Mouse (Mus musculus): ENCODE measurements around the gene Pim1.
A peak's percentile ranks its signal among the peaks of the same experiment; 100 is the strongest.
"Not testable (repeated sequence)": the region's sequence is repeated elsewhere in the genome, so short reads cannot be mapped to it uniquely, and the experiment has no call there.

Pim1 gene

DNA sequence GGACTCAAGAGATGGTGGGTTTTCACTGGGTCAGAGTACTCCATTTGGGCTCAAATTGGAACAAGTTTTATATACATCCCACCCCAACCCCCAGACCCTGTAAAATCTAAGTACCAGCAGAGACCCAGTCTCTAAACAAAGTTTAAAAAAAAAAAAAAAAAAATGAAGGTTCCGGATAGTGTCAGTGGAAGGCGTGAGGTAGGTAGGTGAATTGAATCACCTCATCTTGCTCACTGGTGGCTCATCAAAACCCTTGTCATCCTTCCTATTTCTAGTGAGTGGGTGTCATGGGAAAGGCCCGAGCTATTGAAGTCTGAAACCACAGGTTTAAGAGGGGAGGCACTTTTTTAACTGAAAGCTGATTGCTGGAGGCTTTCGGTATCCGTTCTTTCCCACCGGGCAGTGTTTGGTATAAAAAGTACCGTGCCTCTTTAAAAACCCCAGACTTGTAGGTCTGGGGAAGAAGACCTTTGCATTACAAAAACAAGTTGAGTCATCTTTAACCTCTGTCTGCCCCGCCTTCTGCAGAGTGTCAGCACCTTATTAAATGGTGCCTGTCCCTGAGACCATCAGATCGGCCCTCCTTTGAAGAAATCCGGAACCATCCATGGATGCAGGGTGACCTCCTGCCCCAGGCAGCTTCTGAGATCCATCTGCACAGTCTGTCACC, 3.6 kb downstream of the Pim1 start:
- DNase-seq (ENCODE audit: low spot score): no peak

DNA sequence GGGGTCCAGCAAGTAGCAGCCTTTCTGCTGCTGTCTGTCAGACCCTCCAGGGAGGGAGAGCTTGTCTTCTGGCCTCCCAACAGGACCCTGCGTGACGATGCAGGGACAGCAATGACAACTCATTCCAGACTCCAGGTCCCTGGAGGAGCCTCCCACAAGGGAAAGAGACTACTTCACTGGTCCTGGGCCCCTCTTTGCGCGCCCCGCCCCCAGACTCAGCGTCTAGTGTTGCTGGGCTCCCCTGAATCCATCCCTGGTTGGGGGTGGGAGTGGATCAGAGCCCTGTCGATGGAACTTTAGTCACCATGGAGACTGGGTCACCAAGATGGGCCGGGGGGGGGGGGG, 4.2 kb downstream of the Pim1 start:
- DNase-seq (ENCODE audit: low spot score): no peak

DNA sequence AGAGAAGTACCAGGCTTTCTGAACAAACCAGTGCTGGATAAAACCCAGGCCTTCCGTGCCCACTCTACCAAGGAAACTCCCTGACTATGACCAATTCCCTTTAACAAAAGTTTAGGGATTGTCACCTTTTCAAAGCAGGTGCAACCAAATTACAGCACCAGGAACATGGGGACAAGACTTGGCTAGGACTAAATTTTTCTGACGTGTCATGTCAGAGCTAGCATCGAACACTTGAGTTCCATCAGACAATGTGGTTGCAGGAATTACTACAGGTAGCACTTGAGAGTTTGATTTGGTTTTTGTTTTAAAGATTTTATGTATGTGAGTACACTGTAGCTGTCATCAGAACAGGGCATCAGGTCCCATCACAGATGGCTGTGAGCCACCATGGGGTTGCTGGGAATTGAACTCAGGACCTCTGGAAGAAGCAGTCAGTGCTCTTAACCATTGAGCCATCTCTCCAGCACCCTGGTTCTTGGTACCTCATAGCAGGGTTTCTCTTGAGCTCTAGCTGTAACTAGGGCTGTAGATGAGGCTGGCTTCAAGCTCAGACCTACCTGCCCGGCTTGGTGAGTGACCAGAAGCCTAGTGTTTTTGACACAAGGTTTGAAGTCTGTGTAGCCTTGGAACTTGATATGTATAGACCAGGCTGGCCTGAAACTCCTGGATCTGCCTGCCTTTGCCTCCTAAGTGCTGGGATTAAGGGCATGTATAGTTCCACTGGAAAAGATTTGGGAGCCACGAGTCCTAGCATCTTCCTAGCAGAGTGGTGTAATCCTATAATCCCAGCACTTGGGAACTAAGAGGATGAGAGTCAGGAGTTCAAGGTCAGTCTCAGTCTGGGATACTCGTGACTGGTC, 5.9 kb downstream of the Pim1 start:
- DNase-seq (ENCODE audit: low spot score): no peak

DNA sequence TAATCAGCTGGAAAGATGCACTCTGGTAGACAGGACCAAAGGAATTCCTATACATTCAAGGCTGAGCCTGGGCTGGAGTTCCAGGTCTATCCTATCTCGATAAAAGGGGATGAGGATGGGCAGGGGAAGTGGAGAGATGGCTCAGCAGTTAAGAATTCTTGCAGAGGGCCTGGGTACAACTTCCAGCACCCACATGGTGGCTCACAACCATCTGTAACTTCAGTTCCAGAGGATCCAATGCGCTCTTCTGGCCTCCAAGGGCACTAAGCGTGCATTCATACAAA, 6.5 kb downstream of the Pim1 start:
- no peak for DNase-seq (ENCODE audit: low spot score)

DNA sequence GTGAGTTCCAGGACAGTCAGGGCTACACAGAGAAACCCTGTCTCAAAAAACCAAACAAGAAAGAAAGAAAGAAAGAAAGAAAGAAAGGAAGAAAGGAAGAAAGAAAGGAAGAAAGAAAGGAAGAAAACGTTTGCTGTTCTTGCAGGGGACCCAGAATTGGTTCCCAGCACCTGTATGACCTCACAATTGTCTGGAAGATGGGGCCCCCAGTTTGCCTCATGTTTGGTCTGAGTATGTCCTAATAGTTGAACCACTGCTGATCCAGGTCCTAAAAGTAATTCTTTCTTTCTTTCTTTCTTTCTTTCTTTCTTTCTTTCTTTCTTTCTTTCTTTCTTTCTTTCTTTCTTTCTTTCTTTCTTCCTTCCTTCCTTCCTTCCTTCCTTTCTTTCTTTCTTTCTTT, 6.9 kb downstream of the Pim1 start:
- not testable (repeated sequence) for DNase-seq (ENCODE audit: low spot score)

DNA sequence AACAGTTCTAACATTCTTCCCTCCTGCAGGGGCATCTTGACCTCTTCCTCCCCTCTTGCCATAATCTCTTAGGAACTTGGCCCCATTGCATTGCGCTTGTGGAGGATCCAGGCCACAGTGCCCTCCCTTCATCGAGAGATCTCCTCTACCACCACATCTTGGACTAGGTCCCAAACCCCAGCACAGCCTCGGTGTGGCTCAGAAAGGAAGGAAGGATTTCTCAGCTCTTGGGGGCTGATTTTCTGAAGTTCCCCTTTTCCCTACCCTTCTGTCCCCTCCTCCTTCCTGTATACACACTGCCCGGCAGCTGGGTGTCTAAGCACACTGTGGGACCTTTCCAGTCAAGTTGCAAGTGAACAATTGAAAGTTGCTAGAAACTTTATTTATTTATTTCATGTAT, 7.5 kb downstream of the Pim1 start:
- no peak for DNase-seq (ENCODE audit: low spot score)

DNA sequence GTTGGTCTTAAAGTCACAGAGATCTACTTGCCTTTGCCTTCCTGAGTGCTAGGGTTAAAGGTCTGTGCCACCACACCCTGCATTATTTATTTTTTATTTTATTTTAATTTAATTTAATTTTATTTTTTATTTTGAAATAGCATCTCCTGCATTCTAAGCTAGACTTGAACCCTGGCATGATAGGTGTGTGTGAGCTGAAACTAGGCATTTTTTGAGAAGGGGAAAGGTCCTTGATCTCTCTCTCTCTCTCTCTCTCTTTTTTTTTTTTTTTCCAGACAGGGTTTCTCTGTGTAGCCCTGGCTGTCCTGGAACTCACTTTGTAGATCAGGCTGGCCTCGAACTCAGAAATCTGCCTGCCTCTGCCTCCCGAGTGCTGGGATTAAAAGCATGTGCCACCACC, 8.4 kb downstream of the Pim1 start:
- DNase-seq (ENCODE audit: low spot score): not testable (repeated sequence)

DNA sequence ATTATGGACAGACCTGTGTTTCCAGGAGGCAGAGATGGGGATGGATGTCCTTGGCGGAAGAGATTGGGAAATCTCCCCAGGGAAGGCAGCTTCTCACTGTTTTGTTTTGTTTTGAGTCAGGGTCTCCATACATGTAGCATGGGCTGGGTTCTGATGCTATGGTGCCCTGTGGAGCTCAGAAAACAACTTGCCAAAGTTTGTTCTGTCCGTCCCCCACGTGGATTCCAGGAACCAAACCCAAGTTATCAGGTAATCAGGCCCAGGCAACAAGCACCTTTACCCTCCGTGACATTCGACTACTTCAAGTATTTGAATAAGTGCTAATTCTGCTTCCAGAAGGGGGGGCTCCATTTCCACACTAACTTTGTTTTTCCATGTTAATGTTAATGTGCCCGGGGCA, 9.0 kb downstream of the Pim1 start:
- DNase-seq (ENCODE audit: low spot score): no peak

DNA sequence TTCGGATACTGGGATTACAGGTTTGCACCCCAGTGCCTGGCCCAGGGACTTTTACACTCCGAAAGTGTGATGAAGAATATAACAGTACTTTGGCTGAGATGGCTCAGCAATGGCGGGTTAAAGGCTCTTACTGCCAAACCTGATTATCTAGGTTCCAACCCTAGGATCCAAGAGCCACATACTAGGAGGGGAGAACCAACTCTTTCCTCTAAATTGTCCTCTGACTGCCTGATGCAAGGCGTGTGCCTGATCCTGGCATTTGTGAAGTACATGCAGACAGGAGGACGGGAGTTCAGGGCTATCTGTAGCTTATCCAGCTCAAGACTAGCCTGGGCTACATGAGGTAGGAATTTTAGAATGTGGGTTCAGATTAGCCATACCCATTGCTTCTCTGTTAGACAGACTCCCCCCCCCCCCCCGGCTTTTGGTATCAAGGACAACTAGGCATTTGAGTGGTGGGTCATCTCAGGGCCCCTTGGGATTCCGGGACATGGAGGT, 9.7 kb downstream of the Pim1 start:
- no peak for DNase-seq (ENCODE audit: low spot score)

DNA sequence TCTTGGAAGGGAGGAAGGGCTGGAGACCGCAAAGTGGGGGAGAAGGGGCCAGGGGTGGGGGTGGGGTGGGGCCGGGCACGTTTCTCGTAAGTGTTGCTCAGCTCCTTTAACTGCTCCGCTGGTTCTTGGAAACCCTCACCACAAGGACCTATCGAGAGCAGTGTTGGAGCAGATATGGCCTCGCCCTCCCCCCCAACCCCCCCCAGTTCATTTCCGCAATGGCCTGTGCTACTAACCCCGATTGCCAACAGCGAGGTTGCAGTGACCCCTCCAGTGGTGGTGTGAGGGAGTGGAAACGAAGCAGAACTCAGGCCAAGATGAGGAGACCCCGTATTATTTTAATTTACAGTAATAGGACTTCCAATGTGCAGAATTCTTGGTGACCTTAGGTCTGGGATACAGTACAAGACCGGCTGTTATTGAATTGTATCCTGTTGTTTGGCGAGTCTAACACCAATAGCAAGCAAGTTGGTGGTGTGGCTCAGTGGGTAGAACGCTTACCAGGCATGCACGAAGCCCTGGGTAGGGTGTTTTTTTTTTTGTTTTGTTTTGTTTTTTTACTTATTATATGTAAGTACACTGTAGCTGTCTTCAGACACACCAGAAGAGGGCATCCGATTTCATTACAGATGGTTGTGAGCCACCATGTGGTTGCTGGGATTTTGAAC, 10.4 kb downstream of the Pim1 start:
- no peak for DNase-seq (ENCODE audit: low spot score)

DNA sequence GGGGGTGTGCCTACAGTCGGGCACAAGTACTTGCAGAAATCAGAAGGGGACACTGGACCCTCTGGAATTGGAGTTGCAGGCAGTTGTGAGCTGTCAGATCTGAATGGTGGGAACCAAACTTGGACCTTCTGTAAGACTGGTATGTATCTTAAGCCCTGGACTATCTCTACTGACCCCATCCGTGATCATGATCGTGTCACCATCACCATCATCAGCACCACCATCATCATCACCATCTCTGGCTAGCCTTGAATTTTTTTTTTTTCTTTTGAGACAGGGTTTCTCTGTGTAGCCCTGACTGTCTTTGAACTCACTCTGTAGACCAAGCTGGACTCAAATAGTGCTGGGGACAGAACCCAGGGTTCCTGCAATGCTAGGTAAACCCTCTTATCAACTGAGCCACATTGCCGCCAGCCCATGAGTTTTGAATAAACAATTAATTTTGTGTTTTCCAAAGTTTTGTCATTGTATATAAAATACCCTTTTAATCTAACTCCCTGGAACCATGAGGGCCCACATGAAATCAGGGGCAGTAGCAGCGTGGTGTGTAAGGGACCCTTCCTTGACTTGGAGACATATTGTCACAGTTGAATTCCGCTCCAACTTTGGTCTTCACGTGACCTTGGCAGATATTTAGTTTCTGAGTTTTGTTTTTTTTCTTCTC, 11.6 kb downstream of the Pim1 start:
- no peak for DNase-seq (ENCODE audit: low spot score)

DNA sequence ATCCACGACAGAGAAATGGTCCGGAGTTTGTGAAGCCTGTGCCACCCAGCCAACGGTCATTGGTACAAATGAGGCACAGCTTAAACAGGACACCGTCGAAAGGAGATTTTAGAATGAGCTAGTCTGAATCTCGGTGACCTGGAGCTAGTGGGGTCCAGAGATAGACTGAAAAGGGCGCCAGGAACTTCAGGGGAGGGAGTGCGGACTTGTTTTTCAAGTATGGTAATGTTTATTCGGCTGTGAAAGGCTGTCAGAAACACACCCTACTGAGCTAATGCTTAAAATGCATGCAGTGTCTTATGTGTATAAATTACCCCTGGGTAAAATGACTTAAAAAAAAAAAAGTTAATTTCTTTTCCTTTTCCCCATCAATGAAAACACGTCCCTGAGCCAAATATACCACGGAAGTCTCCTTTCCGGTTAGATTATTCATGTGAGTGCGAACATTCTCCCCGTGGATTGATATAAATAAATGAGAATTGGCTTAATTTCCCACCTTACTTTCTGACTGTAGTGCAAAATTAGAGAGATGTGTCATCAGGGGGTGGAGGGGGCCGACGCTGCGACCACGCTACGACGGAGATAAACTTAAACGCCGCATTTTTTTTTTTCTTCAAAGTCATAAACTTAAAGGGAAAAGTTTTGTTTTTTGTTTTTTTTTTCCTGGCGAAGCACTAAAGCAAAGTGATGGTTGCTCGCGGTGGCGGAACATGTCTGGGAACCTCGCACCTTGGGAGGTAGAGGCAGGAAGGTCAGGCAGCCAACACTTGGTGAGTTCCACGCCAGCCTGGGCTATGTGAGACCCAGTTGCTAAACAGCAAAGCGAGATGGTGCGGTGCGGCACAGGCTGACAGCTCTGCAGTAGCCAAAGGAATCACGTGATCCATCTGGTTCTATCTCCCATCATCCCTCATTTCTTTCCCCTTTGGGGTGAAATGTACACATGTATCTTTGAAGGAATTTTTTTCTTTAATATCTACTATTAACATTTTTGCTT, 12.4 kb downstream of the Pim1 start:
- no peak for DNase-seq (ENCODE audit: low spot score)

DNA sequence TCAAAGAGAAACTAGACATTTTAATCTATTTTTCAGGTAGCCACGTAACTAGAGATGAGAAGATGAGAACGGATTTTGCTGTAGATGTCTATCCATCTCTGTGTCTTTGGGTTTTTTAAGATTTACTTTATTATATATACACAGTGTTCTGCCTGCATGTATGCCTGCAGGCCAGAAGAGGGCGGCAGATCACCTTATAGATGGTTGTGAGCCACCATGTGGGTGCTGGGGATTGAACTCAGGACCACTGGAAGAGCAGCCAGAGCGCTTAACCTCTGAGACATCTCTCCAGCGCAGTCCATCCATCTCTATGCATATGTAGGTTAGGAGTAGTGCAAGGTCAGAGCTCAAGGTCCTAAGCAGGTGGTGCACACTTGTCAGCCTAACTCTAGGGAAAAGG, 13.1 kb downstream of the Pim1 start:
- DNase-seq (ENCODE audit: low spot score): no peak

DNA sequence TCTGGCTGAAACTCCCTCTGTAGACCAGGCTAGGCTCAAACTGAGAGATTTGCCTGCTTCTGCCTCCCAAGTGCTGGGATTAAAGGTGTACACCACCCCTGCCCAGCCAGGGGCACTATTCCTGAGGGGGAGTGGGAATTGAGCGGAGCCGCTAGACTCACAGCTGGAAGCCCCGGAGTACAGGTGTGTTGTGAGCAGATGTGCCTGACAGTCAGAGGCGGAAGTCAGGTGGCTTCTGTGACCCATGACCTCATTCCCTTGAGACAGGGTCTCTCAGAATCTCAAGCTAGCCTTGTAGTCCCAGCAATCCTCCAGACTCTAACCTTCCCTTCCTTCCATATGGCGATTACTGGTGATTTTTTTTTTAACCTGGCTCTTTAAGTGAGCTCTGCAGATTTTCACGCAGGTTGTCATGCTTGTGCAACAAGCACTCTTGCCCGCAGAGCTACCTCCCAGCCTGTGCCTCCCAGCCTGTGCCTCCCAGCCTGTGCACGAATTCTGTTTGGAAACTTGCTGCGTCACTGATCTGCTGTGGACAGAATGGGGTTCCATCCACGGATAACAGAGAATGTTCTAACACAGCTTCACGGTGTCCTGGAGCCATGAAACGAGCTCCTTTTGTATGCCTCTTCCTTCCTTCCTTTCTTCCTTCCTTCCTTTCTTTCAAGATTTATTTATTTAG, 18.5 kb downstream of the Pim1 start:
- no peak for DNase-seq (ENCODE audit: low spot score)

DNA sequence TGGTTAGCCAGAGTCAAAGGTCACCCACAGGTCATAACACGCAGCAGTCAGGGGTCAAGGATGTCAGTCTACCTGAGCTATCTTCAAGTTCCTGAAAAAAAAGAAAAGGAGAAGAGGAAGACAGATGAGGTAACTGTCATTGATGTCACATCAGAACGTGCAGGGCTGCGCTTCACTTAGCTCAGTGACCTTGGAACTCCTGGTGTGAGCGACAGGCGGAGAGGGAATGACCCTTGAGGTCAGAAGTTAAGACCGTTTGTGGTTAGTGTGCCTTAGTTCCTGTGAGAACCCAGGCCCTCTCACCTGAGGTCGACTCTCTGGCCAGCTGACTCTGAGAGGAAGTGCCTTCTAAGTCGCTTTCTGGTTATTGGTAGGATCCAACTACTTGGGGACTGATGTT, 20.1 kb downstream of the Pim1 start:
- DNase-seq (ENCODE audit: low spot score): no peak

DNA sequence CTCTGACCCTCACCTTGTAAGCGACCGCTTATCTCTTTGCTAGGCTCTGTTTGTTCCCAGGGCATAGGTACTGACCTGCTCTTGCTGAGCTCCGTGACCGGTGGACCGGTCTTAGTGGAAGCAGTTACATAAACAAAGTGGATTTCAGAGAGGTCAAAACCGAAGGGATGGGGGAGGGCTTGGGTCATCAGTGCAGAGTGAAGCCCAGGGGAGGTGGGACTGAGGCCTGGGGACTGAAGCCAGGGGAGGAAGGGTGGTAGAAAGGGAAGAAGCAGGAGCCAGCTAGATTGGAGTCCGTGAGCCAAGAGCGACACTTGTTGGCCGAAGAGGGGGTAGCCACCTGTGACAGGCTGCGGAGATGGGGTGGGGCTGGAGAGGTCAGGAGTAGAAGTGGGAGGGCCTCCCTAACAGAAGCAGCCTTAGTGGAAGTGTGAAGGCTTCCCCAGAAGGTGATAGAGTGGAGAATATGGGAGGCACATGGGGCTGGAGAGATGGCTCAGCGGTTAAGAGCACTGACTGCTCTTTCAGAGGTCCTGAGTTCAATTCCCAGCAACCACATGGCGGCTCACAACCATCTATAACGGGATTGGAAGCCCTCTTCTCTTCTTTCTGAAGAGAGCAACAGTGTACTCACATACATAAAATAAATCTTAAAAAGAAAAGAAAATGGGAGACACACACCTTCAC, 22.6 kb downstream of the Pim1 start:
- DNase-seq (ENCODE audit: low spot score): peak; percentile 70

DNA sequence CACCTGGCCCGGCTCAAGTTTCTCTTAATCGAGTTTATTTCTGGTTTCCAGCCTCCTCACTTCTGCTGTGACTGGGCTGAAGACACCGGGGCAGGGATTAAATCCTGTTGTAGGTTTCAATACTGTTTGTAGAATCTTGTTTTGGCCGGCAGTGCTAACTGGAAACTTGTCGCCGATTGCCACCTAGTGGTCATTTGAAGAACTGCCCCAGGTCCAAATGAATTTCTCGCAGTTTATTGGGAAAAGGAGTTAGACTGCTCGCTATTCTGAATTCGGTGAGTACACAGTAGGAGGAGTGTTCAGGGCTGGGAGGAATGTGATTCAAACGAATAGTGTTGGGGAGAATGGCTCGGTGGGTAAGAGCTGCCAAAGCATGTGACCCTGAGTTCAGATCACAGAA, 23.9 kb downstream of the Pim1 start:
- peak; percentile 83 for DNase-seq (ENCODE audit: low spot score)

DNA sequence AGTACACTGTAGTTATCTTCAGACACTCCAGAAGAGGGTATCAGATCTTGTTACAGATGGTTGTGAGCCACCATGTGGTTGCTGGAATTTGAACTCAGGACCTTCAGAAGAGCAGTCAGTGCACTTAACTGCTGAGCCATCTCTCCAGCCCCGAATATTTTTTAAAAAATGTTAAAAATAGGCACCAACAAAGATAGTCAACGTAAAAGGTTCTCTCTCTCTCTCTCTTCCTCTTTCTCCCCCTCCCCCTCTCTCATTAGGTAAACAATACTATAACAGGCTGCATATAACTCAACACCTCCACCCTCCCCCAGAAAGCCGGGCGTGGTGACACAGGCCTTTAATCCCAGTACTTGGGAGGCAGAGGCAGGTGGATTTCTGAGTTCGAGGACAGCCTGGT, 28.1 kb downstream of the Pim1 start:
- DNase-seq (ENCODE audit: low spot score): not testable (repeated sequence)

DNA sequence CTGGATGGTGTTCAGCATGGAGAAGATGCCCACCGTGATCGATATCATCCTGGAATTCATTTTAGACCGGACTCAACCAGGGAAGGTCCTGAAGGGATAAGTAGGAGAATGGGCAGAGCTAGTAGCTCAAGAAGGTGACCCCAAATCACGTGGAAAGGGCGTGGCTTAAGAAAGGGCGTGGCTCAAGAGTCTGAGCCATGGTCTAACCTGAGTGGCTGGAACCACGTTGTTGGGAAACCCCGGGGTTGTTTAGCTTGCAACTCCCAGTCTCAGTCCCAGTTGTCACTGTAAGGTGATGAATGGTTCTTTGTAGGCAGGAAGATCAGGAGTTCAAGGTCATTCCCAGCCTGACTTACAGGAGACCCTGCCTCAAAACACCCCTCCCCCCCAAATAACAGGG, 29.2 kb downstream of the Pim1 start:
- DNase-seq (ENCODE audit: low spot score): no peak

DNA sequence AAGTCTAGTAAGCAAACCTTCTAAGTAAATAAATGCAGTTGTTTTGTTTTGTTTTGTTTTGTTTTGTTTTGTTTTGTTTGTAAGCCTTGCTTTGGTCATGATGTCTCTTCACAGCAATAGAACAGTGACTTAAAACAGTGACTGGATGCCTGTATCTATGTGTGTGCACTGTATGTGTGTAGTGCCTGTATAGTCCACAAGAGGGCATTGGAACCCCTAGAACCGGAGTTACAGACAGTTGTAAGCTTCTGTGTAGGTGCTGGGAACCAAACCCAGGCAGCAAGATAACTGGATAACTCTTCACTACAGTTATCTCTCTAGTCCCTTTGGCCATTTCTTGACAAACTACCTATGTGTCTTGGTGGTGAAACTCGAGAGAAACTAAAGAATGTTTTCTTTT, 35.1 kb downstream of the Pim1 start:
- DNase-seq (ENCODE audit: low spot score): no peak

Measured in MN1 (cell line).